Mouse (Mus musculus): Measurements from ENCODE around the gene Olfr985. TPM values are rescaled to one million over a fixed set of nuclear protein-coding genes. Genes with fewer than 3 reads are reported as not detected.

Gene Olfr985
- total RNA-seq (2021), result not detected
- long read RNA-seq, experiment 1, result 0 reads
- long read RNA-seq, experiment 2, result 0 reads

GRCm38 (mm10) chr9:40130084-40130483 lies at the start of gene Olfr985:
Olfr985 (minus strand) TSS chr9:40130184.
- Histone ChIP-seq H3K4me3 (no peak within 1 kb of the TSS), H3K27ac (no peak within 1 kb of the TSS)
- TF ChIP-seq CTCF (IDR thresholded peaks at IDR 0.05), result no peak
- intact Hi-C loops (cut with DNase I), result no loop called here
- no peak for DNase-seq

GRCm38 (mm10) chr9:40177017-40177416 lies 47.0 kb upstream of the Olfr985 start:
- no peak for DNase-seq
- intact Hi-C loops (cut with DNase I), result no loop called here
- TF ChIP-seq CTCF (IDR thresholded peaks at IDR 0.05), result no peak
- H3K4me3 ChIP-seq, result no peak overlapping the region
- H3K27ac ChIP-seq, result no peak overlapping the region

- no peak for TF ChIP-seq CTCF (IDR thresholded peaks at IDR 0.05)
- DNase-seq, result peak; percentile 19
- Histone ChIP-seq H3K27ac (no peak overlapping the region), H3K4me3 (no peak overlapping the region)
- intact Hi-C loops (cut with DNase I), result no loop called here
Observed at GRCm38 (mm10) chr9:40166446-40166845, 36.5 kb upstream of the Olfr985 start.

GRCm38 (mm10) chr9:40155118-40155644 lies 25.2 kb upstream of the Olfr985 start:
- intact Hi-C loops (cut with DNase I), result no loop called here
- no peak for DNase-seq
- TF ChIP-seq CTCF (IDR thresholded peaks at IDR 0.05), result no peak
- Histone ChIP-seq H3K27ac (no peak overlapping the region), H3K4me3 (no peak overlapping the region)

DNA sequence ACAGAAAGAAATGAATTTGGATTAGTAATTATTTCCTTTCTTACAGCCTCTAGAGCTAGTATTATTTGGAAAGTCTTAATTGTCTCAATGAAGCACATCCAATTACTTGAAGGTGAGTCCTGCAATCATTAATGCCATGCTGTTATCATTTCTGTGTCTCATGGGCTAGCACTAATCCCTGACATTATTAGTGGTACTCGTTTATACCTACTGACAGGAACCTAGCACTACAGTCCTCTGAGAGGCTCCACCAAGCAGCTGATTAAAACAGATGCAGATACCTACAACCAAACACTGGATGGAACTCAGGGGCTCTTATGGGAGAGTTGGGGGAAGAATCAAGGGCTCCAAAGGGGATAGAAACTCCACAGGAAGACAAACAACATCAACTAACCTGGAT lies 11.6 kb upstream of the Olfr985 start:
- Histone ChIP-seq H3K27ac (no peak overlapping the region), H3K4me3 (no peak overlapping the region)
- intact Hi-C loops (cut with DNase I), result no loop called here
- no peak for DNase-seq
- no peak for TF ChIP-seq CTCF (IDR thresholded peaks at IDR 0.05)

DNA sequence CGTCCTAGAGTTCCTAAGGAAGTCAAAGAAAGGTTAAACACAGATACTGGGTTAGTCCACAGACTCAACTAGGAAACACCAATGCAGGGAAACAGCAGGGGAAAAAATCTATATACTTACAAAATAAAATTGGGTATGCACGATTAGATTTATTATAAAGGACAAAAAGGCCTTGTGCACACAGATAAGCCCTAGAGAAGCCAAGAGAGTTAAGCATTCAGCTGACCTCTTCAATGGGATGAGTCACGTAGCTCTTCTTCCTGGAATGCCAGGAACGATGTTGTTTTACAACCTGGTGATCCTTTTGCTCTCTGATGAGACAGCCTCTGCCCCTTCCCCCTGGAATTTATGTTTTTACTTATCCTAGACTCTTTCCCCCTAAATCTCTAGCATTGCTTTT lies 9.5 kb upstream of the Olfr985 start:
- TF ChIP-seq CTCF (IDR thresholded peaks at IDR 0.05), result no peak
- intact Hi-C loops (cut with DNase I), result no loop called here
- H3K27ac ChIP-seq, result no peak overlapping the region
- H3K4me3 ChIP-seq, result no peak overlapping the region
- no peak for DNase-seq

GRCm38 (mm10) chr9:40136987-40137688 lies 7.2 kb upstream of the Olfr985 start:
- no peak overlapping the region for H3K4me3 ChIP-seq
- no peak overlapping the region for H3K27ac ChIP-seq
- no peak for TF ChIP-seq CTCF (IDR thresholded peaks at IDR 0.05)
- intact Hi-C loops (cut with DNase I), result no loop called here
- peak; percentile 21 for DNase-seq

DNA sequence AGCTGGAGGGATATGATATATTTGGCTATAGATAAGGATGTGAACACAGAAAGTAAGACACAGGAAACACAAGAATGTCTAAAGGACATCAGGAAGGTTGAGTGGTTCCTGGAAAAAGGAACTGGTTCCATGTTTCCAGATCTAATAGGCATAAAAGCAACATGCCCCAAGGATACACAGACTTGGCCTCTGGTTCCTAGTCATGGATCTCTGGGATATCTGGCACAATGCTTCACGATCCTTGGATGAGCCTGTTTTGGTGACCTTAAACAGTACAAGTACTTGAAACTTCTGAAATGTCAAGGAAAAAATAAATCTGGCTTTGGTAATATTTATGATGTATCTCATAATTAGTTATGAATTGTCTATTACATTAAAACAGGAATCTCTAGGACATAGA lies 572 bp upstream of the Olfr985 start:
- H3K27ac ChIP-seq, result no peak overlapping the region
- intact Hi-C loops (cut with DNase I), result no loop called here
- H3K4me3 ChIP-seq, result no peak overlapping the region
- DNase-seq, result no peak
- no peak for TF ChIP-seq CTCF (IDR thresholded peaks at IDR 0.05)

DNA sequence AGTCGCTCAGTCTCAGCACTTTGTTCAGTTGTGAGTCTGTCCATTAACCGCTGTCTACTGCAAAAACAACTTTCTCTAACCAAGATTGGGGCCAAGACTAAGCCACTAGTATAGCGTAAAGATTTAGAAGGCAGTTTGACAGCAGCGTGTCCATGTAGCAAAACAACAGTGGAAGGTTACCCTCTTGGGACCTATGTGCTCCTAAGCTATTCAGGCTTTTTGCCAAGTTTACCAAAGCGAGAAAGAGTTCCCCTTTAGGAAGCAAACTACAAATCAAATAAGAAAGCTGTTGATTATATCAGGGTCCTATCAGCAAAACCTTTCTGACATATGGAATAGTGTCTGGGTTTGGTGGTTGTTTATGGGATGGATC lies 12.7 kb downstream of the Olfr985 start:
- intact Hi-C loops (cut with DNase I), result no loop called here
- peak overlapping the region; percentile 48 for H3K4me3 ChIP-seq
- no peak for TF ChIP-seq CTCF (IDR thresholded peaks at IDR 0.05)
- H3K27ac ChIP-seq, result peak overlapping the region; percentile 44; the same call in 1 of the 2 replicates
- no peak for DNase-seq

GRCm38 (mm10) chr9:40116645-40117286 lies 13.2 kb downstream of the Olfr985 start:
- peak overlapping the region; percentile 44; the same call in 1 of the 2 replicates for H3K27ac ChIP-seq
- peak overlapping the region; percentile 48 for H3K4me3 ChIP-seq
- peak; percentile 76 for DNase-seq
- intact Hi-C loops (cut with DNase I), result no loop called here
- TF ChIP-seq CTCF (IDR thresholded peaks at IDR 0.05), result no peak

DNA sequence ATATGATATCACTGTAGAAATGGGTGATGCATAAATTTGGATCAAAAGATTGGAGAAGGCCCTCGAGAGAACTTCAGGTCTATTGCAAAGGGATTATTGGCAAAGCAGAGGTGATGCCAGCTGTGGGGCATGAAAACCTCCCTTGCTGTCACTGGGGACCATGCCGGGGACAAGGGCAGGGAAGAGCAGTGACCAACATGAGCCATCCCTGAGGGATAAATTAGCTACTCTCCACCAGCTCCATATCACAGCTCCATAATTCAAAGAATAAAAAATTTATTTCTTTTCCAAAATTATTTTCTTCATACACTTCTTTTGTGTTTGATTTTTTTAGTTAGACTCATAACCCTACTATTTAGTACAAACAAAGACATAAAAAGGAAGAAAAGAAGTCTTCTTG lies 15.9 kb downstream of the Olfr985 start, which contains the start of gene Olfr984:
Olfr984 (minus strand) TSS at position 101 of the 400 bp plus-strand sequence.
- no peak for TF ChIP-seq CTCF (IDR thresholded peaks at IDR 0.05)
- DNase-seq, result no peak
- H3K27ac ChIP-seq, result no peak within 1 kb of the TSS

GRCm38 (mm10) chr9:40094769-40095168 lies 35.2 kb downstream of the Olfr985 start:
- DNase-seq, result no peak
- H3K27ac ChIP-seq, result no peak overlapping the region
- H3K4me3 ChIP-seq, result no peak overlapping the region
- intact Hi-C loops (cut with DNase I), result no loop called here
- TF ChIP-seq CTCF (IDR thresholded peaks at IDR 0.05), result no peak

More for the DNA sequence above, 15.9 kb downstream of the Olfr985 start, which contains the start of gene Olfr984:
- intact Hi-C loops (cut with DNase I), result no loop called here
- no peak within 1 kb of the TSS for H3K4me3 ChIP-seq

DNA sequence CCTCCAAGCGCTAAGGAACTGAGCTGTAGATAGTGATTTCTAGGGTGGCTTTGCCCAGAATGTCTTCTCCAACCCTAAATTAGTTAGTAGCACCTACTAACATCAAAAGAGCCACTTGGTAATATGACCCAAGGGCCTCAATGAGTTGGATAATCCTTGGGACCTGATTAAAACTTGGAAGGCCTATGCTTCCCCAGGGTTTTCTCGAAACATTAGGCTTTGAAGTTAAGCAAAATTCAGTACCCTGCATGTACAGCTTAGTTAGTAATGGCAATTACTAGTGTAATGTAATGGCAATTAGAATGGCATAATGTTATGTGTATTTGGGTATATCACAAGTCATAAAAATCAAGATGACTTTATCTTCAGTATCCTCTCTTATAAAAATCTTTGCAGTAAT lies 36.5 kb downstream of the Olfr985 start, which contains the start of gene Olfr983:
Olfr983 (minus strand) TSS at position 101 of the 400 bp plus-strand sequence.
- Histone ChIP-seq H3K4me3 (no peak within 1 kb of the TSS), H3K27ac (no peak within 1 kb of the TSS)
- TF ChIP-seq CTCF (IDR thresholded peaks at IDR 0.05), result no peak
- DNase-seq, result no peak
- intact Hi-C loops (cut with DNase I), result no loop called here

Other genes starting within 250 kb of the Olfr985 start
- gene Olfr229, start 222.8 kb downstream of the Olfr985 start, total RNA-seq (2021), result not detected
- gene Olfr974, start 192.7 kb downstream of the Olfr985 start, total RNA-seq (2021), result not detected
- not detected for gene Olfr975, start 178.1 kb downstream of the Olfr985 start, total RNA-seq (2021)
- gene Olfr976, start 169.1 kb downstream of the Olfr985 start, total RNA-seq (2021), result not detected
- not detected for gene Olfr978, start 138.1 kb downstream of the Olfr985 start, total RNA-seq (2021)
- gene Olfr979, start 126.7 kb downstream of the Olfr985 start, total RNA-seq (2021), result not detected
- not detected for gene Olfr980, start 120.6 kb downstream of the Olfr985 start, total RNA-seq (2021)
- not detected for gene Olfr981, start 108.7 kb downstream of the Olfr985 start, total RNA-seq (2021)
- gene Olfr982, start 56.4 kb downstream of the Olfr985 start, total RNA-seq (2021), result not detected
- gene Olfr983, start 36.6 kb downstream of the Olfr985 start, total RNA-seq (2021), result not detected
- not detected for gene Olfr984, start 16.0 kb downstream of the Olfr985 start, total RNA-seq (2021)
- not detected for gene Tmem225, start 17.9 kb upstream of the Olfr985 start, total RNA-seq (2021)
- gene Olfr986, start 50.7 kb upstream of the Olfr985 start, total RNA-seq (2021), result not detected
- 1 to 10 TPM; 1.4 to 1.8 TPM for gene Zfp202, start 62.1 kb upstream of the Olfr985 start, total RNA-seq (2021)
- gene Scn3b, start 139.0 kb upstream of the Olfr985 start, total RNA-seq (2021), result 1 to 10 TPM in 1 of 2 experiments, under 1 TPM in 1; 0.64 to 2.4 TPM

Measured in gastrocnemius, adult 2 months (tissue).